Mouse (Mus musculus) myocyte (in vitro differentiated cells): ENCODE data around the gene Srsf7.

Source experiments
- CEBPB ChIP-seq: IDR thresholded peaks from 2 replicates; pipeline ENCODE4 v1.6.1; 2011; ENCODE audit warnings: mild to moderate bottlenecking, moderate library complexity; ENCODE audit not compliant: poor library complexity, insufficient read depth, severe bottlenecking
- E2F4 ChIP-seq: IDR thresholded peaks from one replicate; pipeline ENCODE4 v1.6.1; 2011; ENCODE audit warnings: mild to moderate bottlenecking, control low read depth, moderate library complexity; ENCODE audit not compliant: insufficient read depth
- MAX ChIP-seq: IDR thresholded peaks from one replicate; pipeline ENCODE4 v1.6.1; 2011; ENCODE audit warnings: low read depth, mild to moderate bottlenecking, control low read depth
- MYOD1 ChIP-seq, 3 experiments: IDR thresholded peaks; one replicate each; pipeline ENCODE4 v1.6.1; 2011; ENCODE audit warnings: control low read depth in 2 of 3, low read depth in 2 of 3, mild to moderate bottlenecking in 2 of 3, moderate library complexity in 1 of 3; ENCODE audit not compliant: insufficient read length in 2 of 3, control insufficient read depth in 1 of 3
- MYOG ChIP-seq, 3 experiments: IDR thresholded peaks; one replicate each; pipeline ENCODE4 v1.6.1; 2011; ENCODE audit warnings: control low read depth in 2 of 3, low read depth in 2 of 3, mild to moderate bottlenecking in 2 of 3; ENCODE audit not compliant: insufficient read length in 2 of 3, control insufficient read depth in 1 of 3, insufficient read depth in 1 of 3
- POLR2A ChIP-seq: IDR thresholded peaks from one replicate; pipeline ENCODE4 v1.6.1; 2011; ENCODE audit warnings: low read depth, mild to moderate bottlenecking, control low read depth, moderate library complexity; ENCODE audit not compliant: insufficient read length
- POLR2AphosphoS2 ChIP-seq: IDR thresholded peaks from one replicate; pipeline ENCODE4 v1.6.1; 2011; ENCODE audit warnings: low read depth, control low read depth; ENCODE audit not compliant: insufficient read length
- REST ChIP-seq: IDR thresholded peaks from one replicate; pipeline ENCODE4 v1.6.1; 2011; ENCODE audit warnings: mild to moderate bottlenecking, control low read depth, moderate library complexity; ENCODE audit not compliant: insufficient read depth, insufficient read length
- SRF ChIP-seq: IDR thresholded peaks from one replicate; pipeline ENCODE4 v1.6.1; 2011; ENCODE audit warnings: low read depth; ENCODE audit not compliant: control insufficient read depth, insufficient read length
- TCF12 ChIP-seq: IDR thresholded peaks from one replicate; pipeline ENCODE4 v1.6.1; 2011; ENCODE audit warnings: mild to moderate bottlenecking, control low read depth; ENCODE audit not compliant: poor library complexity, insufficient read depth, severe bottlenecking
- TCF3 ChIP-seq: IDR thresholded peaks from one replicate; pipeline ENCODE4 v1.6.1; 2011; ENCODE audit warnings: low read depth, control low read depth; ENCODE audit not compliant: insufficient read length
- USF1 ChIP-seq: IDR thresholded peaks from one replicate; pipeline ENCODE4 v1.6.1; 2011; ENCODE audit warnings: low read depth, mild to moderate bottlenecking, control low read depth, moderate library complexity

- TF ChIP-seq POLR2A (no peak), REST (no peak), USF1 (no peak), E2F4 (no peak), TCF3 (no peak), MAX (no peak), TCF12 (no peak), CEBPB (no peak), MYOD1 (IDR thresholded peaks at IDR 0.05; ENCODE audit: control insufficient read depth in 1 of 3, insufficient read length in 2 of 3, low read depth in 2 of 3) (no peak), MYOG (IDR thresholded peaks at IDR 0.05; ENCODE audit: control insufficient read depth in 1 of 3, insufficient read depth in 1 of 3, insufficient read length in 2 of 3, low read depth in 2 of 3) (no peak), POLR2AphosphoS2 (no peak), SRF (no peak)
Measured at GRCm38 (mm10) chr17:80199160-80199778, 7.8 kb downstream of the Srsf7 start.
